Mouse (Mus musculus): ENCODE measurements around the gene Gjb6.

Gjb6 gene

DNA sequence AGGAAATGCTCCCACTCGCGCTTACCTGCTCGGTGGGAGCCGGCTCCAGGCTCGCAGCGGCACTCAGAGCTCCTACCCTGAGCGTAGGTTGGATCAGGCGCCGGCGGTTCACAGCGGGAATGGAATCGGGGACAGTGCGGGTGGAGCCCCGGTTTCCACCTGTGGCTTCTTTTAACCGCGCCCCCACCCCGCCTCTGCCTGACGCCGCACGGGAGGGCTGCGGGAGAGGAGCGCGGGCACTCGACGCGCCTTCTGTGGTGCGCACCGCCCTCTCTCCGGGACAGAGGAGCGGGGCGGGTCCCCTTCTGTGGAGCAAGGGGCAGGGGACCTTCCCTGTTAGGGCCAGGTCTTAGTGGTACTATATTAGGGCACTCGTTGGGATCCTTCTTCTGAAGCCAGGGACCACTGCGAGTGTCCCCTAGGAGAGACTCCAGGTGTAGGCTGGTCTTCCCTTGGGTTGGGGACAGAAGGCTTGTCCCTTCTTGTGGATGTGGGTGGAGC is at the start of gene Gjb6:
Gene Gjb6 (minus strand): TSS at position 451 of the 501 bp plus-strand sequence.
- no peak for DNase-seq

DNA sequence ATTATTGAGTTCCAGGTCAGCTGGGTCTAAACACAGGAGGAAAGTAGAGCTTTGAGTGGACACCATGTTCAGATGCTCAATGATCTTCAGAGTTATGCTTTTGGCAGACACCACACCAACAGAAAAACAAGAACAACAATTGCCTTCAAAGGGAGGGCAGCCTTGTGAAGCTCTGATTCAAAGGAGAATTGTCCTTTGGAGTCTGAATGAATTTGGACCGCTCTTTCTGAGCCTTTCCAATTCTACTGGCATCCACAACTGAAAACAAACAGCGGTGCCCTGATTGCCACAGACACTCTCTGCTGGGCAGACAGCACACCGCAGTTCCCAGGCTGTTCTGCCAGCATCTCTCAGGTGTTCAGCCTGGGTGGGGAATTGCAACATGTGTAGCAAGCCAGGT is 32.1 kb upstream of the Gjb6 start:
- DNase-seq, result peak; percentile 5

DNA sequence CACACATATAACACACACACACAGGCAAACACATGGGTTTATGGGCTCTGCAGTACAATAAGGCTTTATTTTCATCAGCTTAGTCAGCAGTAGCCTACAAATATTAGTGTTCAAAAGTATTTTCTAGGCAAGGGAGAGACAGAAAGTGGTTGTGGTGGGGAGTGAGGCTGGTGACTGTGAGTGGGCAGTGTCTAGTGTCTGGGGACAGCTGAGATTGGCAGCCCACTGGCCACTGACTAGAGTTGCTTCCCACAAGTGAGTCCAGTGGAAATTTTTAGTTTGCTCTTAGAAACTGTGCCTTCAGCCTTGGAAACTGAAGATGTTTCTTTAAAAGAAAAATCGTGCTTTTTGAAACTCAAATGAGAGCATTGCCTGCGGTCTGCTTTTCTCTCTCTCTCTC is 28.4 kb upstream of the Gjb6 start:
- peak; percentile 3 for DNase-seq

DNA sequence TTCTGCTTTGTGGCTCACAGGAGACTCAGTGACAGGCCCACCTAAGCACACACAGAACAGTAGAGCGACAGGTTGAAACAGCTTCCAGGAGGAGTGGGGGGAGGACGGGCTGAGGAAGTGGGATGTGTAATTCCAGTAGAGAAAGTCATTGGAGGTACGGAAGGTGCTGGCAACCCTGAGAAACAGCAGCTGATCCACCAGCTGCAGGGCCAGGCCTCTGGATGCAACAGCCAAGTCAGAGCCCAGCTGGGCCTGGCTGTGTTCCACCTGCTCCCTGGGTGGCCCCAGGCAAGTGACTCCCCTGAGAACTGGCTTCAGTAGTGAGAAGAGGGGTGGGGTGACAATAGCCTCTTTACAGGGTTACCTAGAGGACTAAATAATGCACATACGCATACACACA is 27.8 kb upstream of the Gjb6 start:
- DNase-seq, result peak; percentile 12

DNA sequence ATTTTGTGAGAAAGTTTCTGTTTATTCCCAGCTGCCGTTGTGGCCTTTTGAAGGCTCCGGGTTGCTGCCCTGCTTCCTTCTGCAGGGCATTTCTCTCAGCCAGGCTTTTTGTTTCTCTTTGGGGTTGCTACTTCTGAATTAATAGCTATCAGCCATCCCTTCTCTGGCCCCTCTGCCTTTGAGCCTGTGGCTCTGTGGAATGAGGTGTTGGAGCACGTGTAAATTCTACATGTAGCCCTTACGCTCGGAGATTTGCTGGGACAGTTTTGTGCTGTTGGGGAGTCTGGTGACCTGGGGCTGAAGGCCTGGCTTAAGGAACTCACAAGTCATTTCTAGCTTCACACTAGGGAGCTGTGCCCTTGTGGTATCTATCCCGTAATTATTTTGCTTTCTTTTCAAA is 21.5 kb upstream of the Gjb6 start:
- no peak for DNase-seq

DNA sequence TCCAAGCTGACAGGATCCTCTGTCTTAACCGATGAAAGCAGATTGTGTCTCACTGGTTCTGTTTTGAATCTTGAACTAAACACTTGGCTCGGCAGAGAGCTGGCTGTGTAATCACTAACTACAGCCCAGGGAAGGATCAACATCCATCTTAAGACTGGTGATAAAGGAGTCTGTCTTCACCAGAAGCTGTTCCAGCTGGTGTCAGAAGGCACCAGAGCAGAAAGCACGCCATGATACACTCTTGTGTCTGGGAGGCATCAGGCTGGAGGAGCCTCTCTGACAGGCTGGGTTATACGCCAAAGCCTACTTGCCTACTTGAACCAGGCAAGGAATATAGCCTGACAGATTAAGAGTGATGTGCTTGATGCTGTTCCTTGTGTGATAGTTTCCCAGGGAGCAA is 12.3 kb upstream of the Gjb6 start:
- DNase-seq, result no peak

DNA sequence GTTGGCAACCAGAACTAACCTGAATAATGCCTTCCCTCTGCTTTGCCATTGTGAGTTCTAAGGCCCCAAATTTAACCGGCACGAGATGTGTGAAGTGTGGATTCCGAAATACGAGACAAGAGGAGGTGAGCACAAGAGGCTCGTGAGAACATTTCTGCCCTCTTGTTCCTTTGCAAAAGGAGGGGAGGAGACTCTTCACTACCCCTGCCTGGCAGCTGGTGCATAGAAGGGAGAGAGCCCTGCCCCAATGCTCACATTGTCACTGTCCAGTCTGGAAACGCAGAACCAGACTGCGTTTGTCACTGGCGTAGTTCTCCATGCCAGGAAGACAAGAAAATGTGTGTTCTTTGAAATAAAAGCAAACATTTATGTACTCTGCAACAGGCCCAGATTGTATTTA is 1.9 kb upstream of the Gjb6 start:
- DNase-seq, result no peak

DNA sequence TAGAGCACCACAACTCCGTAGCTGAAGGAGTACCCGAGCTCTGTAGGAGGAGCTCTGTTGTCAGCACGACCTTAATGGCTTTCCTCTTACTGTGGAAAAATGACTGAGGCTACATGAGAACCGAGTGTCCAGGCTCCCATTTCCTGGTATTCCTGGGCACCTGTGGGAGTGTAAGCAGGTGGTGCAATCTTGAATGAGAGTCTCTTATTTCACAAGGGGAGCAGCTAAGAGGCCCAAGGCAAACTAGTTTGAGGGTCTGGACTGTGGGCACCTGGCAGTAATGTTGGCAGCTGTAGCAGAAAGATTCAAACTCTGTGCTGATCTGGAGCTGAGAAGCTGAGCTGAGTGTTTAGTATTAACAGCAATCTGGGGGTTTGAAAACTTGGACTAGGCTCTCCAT is 6.0 kb downstream of the Gjb6 start:
- no peak for DNase-seq

DNA sequence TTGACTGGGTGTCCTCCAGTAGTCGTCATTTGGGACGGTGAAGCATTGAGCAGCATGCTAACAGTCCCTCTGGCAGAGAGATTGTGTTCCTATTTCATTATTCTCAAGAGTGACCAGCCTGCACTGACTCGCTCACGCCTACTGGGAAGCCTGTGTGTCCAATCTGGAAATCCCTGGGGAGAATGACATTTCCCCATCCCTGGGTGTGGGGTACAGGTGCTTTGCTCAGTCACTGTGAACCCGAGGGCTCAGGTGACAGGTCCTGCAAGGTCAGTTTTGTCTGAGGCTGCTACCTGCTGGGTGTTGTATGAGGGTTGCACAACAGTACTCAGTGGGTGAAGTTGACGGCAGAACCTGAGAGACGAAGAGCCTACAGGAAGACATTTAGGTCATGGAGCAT is 11.1 kb downstream of the Gjb6 start:
- DNase-seq, result no peak

DNA sequence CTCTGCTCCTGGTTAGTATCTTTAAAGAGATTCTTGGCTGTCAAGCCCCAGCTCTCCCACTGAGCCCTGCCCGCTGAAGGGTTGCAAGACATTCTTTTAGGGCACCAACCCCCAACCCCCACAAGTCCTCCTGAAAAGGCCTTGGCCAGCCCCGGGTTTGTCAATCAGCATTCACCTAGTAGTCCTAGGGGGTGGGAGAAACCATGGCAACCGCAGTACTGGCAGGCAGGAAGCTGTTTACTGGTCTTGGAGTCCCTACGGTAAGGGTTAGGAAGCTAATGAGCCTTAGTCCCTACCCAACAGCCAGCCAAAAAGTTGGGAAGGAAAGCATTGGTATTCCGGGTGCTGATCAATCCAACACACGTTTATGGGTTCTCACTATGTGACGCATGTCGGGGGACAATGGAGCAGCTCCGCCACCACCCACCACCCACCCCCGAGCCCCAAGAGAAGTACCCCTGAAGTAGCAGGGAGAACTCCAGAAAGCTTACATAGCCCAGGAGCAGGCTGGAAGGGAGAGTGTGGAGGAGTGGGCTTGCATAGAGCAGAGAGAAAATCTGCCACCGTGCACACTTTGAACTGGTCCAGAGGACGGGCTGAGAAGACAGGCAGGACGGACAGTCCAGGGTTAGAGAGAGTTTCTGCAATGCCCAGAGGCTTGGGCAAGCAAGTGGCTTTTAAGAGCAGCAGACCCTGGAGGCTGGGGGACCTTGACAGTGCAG is 17.4 kb downstream of the Gjb6 start, which contains the start of gene Gm4491:
Gene Gm4491 (minus strand): TSS at position 61 of the 722 bp plus-strand sequence.
- DNase-seq, result peak; percentile 54

DNA sequence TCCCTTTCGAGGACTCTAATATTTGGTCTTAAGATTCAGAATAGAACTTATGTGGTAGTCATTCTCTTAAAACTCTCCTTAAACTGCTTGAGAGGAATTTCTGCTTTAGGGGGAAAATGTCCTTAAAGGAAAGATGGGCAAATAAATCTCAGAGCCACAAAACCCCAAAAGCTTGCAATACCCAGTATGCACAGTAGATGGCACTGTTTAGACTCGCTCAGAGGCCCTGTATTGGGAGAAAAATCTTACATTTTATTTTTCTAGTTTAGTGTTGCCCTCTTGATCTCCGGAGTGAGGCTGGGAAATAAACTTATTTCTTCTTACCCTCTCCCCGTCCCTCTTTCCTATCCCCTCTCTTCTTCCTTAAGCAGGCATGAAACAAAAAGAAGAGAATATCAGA is 24.2 kb downstream of the Gjb6 start:
- DNase-seq, result no peak

DNA sequence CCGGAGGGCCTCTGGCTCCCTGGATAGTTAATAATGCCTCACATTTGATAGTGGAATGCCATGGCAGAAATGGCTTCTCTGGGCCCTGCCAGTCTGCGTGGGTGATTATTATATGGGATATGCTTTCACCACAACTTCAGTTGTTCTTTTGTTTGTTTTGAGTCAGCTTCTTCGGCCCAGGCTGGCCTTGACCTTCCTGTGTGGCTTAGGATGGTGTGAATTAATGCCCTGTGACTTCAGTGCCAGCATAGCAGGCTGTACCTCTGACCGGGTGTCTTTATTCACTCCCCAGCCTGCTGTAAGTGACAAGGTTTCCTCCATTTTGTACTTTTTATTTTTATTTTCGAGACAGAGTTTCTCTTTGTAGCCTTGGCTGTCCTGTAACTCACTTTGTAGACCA is 25.5 kb downstream of the Gjb6 start:
- DNase-seq, result no peak

DNA sequence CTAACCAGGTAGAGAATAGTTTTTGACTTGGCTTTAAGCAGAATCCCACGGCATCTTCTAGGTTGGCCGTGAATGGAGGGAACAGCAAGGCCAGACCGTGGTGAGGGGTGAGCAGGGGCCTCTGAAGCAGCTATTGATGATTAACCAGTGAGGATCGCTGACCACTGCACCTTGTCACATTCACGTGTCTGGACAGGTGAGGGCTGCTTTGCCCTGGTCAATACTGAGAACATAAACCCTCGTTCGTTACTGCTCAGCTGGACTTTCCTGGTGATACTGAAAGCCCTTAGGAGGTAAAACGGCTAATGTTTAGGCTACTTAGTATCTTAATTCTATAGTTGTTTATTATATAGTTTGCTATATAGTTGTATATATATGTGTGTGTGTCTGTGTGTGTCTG is 26.3 kb downstream of the Gjb6 start:
- no peak for DNase-seq

DNA sequence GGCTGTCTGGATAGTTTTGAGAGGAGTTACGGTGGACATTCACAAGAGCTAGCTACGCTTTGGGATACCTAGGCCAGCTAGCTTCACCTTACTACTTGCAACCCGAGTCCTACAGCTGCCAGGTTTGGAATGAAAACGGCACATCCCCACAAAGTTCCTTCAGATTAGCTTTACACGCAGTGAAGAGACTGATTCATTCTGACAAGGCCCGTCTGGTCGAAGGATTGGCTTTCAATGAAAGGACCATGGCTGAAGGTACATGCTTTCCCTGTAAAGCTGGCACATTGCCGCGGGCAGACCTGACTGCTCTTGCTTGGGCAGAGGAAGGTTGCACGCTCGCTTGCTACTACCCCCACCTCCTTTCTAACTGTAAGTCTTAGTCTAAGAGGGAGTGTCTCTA is 27.7 kb downstream of the Gjb6 start:
- DNase-seq, result no peak

DNA sequence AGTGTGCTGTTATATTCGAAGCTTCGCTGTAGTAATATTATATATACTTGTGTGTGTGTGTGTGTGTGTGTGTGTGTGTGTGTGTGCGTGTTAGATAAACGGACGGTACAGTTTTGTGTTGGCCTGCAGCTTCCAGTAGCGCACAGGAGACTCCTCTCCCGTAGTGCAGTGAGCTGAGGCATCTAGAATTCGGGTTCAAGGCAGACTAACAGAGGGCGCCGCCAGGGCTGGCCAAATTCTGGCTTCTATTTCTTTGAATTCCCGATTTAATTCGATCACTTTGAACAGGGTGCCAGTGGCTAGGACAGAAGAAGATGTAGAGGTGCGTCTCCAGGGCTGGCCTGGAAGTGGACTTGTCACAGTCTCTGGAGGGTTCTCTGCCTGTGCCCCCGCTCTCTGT is 28.3 kb downstream of the Gjb6 start:
- DNase-seq, result no peak

DNA sequence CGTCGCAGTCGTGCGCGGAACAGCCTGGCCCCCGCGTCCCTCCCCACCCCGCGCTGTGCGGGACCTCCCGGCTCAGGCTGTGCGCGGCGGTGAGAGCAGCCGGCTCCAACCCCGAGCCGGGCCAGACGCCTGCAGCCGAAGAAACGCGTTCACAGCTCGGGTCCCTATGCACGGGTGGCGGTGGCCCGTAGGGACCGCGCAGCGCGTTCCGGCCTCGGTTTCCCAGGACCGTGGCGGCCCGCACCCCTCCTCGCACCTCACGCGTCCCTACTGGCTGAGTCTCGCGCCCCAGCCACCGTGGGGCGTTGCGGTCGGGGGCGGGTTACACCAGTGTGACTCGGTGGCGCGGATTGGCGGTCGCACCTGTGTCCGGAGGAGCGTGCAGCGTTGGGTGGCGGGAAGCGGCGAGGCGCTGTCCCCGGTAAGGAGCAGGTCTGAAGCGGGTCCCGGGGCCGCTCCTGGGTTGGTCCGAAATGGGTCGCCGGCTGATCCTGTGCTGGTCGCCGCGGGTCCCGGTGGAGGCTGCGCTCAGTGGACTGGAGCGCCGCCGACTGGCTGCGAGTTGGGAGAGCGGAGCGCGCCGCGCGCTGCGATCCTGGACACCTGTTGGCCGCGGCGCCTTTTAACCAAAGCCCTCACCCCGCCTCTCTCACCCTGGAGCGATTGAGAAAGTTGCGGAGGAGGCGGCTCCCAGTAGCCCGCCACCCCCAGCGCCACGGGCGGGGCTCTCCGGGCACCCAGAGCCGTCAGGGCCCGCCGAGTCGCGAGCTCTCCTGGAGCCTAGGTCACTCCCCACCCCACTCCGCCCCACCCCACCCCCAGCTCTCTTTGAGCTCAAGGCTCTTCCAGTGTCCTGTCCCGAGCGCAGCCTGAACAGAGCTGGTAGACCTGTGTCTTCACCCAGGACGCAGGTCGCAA is 29.0 kb downstream of the Gjb6 start, which contains the start of gene Gjb2:
Gene Gjb2 (minus strand): TSS at position 597 of the 918 bp plus-strand sequence.
- peak; percentile 8 for DNase-seq

DNA sequence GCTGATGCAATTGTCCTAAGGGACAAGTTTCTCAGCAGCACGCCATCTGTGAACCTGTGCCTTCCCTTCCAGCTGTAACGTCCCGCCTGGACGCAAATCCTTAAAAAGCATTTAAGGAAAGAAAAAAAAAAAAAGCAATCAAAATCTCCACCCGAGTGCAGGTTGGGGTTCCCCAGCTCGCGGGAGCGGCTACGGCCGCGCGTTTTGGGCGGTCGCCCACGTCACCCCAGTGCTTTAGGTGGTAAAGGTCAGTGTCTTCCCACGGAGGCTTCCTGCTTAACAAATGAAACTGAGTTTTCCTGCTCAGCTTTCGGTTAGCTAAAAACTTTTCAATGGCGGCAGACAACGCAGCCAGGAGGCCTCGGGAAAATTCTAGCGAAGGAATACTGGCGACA is 29.7 kb downstream of the Gjb6 start:
- no peak for DNase-seq

DNA sequence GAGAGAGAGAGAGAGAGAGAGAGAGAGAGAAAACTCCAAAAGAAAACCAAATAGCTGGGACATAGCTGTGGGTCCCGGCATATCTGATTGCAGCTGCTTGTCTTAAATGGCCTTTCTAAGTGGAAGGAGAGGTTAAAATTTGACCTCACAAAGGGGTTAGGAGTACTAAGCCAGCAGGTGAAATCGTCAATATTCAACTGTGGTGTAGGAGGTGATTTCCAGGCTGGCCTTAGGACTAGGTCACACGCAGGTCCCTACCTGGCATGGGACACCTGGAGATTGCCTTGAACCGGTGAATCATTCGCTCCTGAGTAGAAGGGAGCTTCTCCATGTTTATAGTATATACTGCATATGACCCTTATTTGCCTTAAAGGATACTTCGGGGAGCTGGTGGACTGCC is 30.3 kb downstream of the Gjb6 start:
- DNase-seq, result no peak

DNA sequence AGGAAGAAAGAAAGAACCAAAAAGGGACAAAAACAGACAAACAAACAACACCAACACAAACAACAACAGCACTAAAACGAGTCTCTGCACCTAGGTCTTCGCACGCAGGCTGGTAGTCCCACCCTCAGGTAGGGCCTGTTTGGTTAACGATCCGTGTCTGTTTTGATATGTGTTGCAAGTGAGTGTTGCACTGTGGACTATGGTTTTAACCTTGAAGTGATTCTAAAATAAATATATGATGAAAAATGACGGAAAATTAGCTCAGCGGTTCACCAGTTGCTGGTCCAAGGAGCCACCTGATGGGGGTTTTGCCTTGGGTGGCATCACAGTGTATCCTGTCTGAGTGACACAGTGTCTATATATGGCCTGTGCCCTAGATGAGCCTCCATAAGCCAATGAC is 31.8 kb downstream of the Gjb6 start:
- DNase-seq, result no peak

DNA sequence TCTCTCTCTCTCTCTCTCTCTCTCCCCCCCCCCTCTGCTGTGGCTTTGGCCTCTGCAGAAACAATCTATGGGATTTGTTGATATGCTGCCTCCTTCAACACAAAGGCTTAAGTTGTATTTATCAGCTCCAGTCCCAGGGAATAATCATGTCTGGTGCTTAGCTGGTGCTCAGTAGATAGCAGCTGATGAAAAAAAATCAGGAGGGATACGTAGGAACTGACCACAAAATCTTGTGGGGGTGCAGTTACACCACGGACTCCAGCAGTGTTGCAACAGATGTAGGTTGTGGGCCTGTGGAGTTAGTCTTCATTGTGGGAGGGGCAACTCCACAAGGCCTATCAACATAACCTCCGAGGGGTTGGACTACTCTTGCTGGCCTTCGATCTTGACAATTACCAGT is 37.6 kb downstream of the Gjb6 start:
- DNase-seq, result no peak

DNA sequence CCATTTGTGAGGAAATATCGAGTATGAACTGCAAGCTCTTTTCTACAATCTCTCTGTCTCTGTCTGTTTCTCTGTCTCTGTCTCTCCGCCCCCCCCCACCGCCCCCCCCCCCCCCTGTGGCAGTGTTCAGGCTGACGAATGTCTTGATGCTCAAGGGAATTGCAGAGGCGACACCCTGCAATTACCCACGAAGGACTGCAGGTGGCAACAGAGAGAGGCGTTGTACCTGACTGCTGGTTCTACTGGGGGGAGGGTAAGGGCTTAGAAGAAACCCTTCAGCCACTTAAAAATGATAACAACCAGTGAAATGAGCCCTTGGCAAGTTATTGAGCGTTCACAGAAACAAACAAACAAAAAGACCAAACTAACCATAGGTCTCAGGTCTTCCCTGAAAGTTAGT is 40.4 kb downstream of the Gjb6 start:
- peak; percentile 9 for DNase-seq

DNA sequence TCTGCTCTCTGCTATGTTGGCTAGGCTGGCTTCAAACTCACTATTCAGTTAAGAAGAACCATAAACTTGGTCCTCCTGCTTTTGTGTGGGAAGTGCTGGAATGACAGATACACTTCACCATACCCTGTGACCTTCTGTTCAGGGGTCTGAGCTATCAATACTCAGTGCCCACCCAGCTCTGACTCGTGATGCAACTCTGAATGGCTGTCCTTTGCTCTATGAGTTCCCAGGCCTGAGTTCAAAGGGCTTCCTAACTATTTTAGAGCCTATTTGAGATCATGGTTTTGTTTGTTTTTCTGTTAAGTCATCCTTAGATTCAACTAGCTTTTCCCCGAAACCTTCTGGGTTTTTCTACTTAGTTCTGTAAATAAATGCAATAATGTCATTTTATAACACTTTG is 43.4 kb downstream of the Gjb6 start:
- DNase-seq, result no peak

DNA sequence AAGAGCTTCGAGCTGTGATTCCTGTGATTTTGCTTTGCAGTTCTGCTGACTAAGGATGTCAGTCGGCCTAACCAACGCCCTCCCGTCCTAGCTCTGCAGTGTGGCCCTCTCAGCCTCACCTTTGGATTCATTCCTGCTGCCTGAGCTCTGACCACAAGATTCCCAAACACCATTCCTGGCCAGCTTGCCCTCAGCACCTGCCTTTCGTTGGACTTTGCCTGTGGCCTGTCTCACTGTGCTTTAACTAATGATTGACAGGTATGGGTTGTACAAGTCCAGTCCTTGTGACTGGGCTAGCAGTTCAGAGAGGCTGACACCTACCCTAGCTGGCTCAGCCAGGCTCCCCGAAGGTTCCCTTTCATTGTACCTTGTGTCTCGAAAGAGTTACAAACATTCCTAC is 44.3 kb downstream of the Gjb6 start:
- no peak for DNase-seq

DNA sequence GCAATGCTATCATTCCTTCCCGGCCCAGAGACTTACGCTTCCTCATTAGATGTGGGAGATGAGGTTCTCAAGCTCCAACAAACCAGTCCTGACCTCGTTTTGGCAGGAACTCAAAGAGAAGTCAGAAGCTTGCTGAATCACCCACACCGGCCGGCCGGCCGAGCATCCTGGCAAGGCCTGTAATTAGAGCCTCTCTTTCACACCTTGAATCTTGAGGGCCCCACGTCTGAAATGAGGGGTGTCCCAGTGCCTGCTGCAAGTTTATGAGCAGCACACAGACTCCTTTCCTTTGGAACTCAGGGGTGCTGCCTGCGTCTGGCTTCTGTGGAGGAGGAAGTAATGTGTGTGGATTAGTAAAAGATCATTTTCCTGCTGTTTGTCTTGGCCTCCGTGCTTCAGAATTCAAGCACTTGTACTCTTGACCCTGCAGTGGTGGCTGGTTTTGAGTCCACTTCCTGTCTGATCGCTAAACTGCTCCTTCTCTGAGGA is 49.2 kb downstream of the Gjb6 start:
- DNase-seq, result no peak

Measured in cerebellum, adult 9-11 months (tissue).